Mouse (Mus musculus) urinary bladder, postnatal 14 days (tissue): ENCODE measurements around the gene Lrig3.

ENCODE experiments used
- DNase-seq: peaks from one replicate; pipeline ENCODE4 v3.0.0; 2021; ENCODE audit warnings: low spot score

The Lrig3 gene

DNA sequence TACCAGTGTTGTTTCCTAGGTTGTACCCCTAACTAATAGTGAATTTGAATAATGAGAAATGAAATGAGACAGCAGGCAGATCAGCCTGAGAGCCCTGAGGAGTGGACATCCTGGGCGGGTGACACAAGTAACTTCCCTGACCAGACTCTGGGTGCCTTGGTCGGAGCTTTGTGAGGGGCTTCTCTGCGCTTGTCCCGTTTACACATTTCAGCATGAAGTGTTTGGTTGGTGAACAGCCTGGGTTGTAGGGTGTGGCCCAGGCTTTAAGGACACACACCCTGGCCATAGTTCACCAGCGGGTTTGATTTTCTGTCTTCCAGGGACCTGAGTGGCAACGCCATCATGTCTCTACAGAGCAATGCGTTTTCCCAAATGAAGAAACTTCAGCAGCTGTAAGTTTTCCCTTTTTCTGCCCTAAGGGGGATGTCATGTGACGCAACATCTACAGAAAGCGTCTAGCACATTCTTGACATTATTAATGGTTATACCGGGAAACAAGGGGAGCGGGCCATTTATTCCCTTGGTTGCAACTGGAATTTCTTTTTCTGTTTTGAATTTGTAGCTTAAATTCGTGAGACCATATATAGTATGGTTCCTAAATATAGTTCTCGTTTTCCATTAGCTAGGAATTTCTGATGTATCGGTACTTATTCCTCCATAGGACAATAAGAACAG lies 36.2 kb downstream of the Lrig3 start:
- DNase-seq = no peak

- no peak for DNase-seq
Measured at GRCm38 (mm10) chr10:126002818-126003506, 37.0 kb downstream of the Lrig3 start.

DNA sequence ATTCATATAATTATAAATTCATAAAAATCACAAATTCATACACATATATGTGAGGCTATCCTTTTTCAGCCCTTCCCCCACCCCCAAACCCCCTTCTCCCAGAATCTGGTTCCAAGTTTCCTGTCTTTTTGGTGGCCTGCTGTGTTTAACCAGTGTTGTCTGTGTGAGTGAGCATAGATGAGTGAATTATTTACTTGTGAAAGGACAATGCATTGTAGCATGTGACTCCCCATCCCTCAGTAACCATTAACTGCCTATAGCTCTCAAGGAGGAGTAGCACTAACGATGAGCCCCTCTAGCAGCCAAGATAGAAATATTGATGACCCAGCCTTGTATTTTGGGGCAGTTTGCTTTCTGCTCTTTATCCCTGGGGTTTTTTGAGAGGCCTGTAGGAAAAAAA lies 37.9 kb downstream of the Lrig3 start:
- DNase-seq = no peak

- no peak for DNase-seq
Measured at GRCm38 (mm10) chr10:126013667-126014066, 47.7 kb downstream of the Lrig3 start.

DNA sequence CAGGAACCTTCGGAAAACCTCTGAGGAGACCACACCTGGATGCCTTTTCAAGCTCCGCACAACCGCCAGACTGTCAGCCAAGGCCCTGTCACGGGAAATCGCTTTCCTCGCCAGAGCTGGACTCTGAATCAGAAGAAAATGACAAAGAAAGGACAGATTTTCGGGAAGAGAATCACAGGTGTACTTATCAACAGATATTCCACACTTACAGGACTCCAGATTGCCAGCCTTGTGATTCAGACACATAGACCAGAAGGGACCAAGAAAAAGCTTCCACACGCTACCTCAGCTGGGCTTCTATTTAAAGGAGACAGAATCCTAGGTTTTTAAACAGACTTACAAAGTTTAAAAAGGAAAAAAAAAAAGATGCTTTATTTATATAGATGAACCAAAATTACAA lies 48.7 kb downstream of the Lrig3 start:
- DNase-seq = no peak

- DNase-seq = no peak
Measured at GRCm38 (mm10) chr10:126015644-126016043, 49.7 kb downstream of the Lrig3 start.

DNA sequence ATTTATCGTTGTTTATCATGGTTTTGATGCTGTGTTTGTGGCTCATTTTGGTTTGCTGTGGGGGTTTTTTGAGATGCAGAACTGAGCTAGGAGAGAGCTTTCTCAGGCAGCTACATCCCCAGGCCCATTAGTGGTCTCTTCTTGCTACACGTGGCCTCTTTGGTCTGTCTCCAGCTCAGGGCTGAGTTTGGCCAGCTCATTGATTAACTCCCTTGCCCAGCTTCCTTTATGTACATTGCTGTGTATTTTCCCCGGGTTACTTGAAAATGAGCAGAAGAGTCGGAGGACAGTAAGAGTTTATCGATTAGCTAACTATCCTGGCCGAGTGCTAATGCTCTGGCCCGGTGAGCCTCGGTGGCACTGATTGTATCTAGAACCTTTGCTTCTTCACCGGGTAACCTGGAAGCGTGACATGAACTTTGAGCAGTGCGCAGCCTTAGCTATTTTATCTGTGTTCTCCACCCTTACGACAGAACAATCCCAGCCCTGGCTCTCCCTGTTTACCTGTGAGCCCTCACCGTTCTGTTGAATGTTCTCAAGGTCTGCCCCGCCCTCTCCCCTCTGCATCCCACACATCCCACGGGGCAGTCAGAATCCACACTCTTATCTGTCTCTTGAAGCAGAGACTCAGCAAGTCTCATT lies 53.5 kb downstream of the Lrig3 start:
- DNase-seq = no peak

DNA sequence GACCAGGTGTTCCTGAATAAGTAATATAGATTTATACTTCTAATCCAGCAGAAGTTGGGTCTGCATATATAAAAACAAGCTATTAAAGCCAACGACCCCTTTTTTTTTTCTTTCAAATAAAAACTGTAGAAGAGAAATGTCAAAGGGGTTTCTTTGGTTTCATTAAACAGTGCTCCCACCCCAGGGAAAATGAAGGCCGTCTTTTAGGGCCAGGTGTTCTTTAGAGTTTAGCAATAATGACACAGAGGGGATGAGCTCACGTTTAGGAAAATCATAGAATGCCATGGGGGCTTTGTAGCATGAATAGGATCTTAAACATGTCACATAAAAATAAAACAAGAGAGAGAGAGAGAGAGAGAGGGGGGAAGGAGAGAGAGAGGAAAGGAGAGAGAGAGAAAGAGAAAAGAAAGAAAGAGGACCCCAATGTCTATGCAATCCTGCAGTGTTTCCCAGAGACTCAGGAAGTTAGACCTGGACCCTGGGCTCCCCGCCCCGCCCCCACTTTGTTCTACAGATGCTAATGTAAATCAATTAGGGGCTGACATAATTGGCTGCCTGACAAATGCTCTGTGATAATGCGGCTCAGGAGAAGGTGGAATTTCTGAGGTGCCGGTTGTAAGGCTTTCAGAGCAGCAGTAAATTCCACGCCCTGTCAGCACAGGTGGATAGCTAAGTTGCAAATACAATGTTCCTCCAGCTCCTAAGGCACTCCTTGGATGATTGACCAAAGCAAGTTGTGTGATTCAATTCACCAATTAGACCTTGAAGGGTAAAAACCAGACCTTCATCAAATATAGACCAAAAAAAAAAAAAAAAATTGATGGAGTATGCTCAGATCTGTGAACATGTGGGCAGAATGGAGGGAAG lies 62.8 kb downstream of the Lrig3 start:
- DNase-seq = no peak

- no peak for DNase-seq
Measured at GRCm38 (mm10) chr10:126029441-126030114, 63.6 kb downstream of the Lrig3 start.

GRCm38 (mm10) chr10:126056881-126057280 lies 90.9 kb downstream of the Lrig3 start:
- no peak for DNase-seq

GRCm38 (mm10) chr10:126062812-126063211 lies 96.8 kb downstream of the Lrig3 start:
- no peak for DNase-seq
